Mouse (Mus musculus): ENCODE measurements around the gene Cyp2w1. TPM values are rescaled to one million over a fixed set of nuclear protein-coding genes. Genes with fewer than 3 reads are reported as not detected.

Cyp2w1 gene
- polyA plus RNA-seq, 1 experiment = 0.33 TPM

- Histone ChIP-seq H3K4me3 (replicated peaks; ENCODE audit: extremely low read depth, low read depth, low read length) (no peak overlapping the region), H3K4me1 (ENCODE audit: control insufficient read depth, insufficient read depth, low read length) (no peaks in the 10 kb centered on the region)
- TF ChIP-seq CTCF (IDR thresholded peaks at IDR 0.05; ENCODE audit: insufficient read depth, low read length) (peak; percentile 78), POLR2A (IDR thresholded peaks at IDR 0.05; ENCODE audit: borderline replicate concordance, extremely low read depth, low read depth, low read length) (no peak)
- DNase-seq = no peak
- WGBS = 75% methylated on average over 2 of the region's 2 CpGs
Measured at GRCm38 (mm10) chr5:139358653-139359052, 6.2 kb downstream of the Cyp2w1 start.

DNA sequence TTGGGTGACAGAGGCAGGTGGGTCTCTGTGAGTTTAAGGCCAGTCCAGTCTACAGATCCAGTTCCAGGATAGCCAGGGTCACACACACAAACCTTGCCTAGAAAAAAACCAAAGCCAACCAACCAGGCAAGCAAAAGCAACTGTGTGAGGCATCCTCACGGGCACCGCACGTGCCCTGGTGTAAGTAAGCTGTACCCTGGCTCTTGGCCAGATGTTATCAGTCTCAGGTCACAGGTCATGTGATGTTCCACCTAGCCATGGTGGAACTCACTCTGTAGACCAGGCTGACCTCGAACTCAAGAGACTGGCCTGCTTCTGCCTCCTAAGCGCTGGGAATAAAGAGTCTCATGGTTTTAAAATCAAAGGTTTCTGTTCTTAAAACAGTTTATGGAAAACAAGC, 6.8 kb downstream of the Cyp2w1 start:
- TF ChIP-seq POLR2A (IDR thresholded peaks at IDR 0.05; ENCODE audit: borderline replicate concordance, extremely low read depth, low read depth, low read length) (no peak), CTCF (IDR thresholded peaks at IDR 0.05; ENCODE audit: insufficient read depth, low read length) (no peak)
- 80% methylated on average over 5 of the region's 5 CpGs for WGBS
- H3K4me1 ChIP-seq (ENCODE audit: control insufficient read depth, insufficient read depth, low read length) = no peaks in the 10 kb centered on the region

DNA sequence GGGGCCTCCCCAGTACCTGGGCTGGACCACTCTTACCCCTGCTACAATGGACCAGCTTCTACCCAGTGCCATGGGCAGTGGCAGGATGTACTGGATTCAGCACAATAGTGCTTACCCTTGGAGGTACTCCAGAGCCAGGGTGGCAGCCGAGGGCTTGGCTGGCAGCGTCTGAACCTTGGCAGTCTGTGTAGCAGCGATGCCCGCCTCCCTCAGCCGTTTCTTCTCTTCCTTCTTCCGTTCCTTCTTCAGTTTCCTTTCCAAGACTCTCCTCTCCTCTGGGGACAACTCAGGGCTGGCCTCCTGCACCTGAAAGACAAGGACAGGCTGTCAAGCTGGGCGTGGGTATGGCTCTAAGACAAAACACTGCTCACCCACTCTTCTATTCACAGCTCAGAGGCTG, 11.4 kb downstream of the Cyp2w1 start:
- no peak for DNase-seq
- TF ChIP-seq CTCF (IDR thresholded peaks at IDR 0.05; ENCODE audit: insufficient read depth, low read length) (no peak), POLR2A (IDR thresholded peaks at IDR 0.05; ENCODE audit: borderline replicate concordance, extremely low read depth, low read depth, low read length) (no peak)
- Histone ChIP-seq H3K4me3 (replicated peaks; ENCODE audit: extremely low read depth, low read depth, low read length) (no peak overlapping the region), H3K4me1 (ENCODE audit: control insufficient read depth, insufficient read depth, low read length) (peaks cover 17% of the 10 kb centered on the region)
- 17% methylated on average over 7 of the region's 7 CpGs for WGBS

More for the DNA sequence above, 6.8 kb downstream of the Cyp2w1 start:
- no peak overlapping the region for H3K4me3 ChIP-seq (replicated peaks; ENCODE audit: extremely low read depth, low read depth, low read length)
- no peak for DNase-seq

DNA sequence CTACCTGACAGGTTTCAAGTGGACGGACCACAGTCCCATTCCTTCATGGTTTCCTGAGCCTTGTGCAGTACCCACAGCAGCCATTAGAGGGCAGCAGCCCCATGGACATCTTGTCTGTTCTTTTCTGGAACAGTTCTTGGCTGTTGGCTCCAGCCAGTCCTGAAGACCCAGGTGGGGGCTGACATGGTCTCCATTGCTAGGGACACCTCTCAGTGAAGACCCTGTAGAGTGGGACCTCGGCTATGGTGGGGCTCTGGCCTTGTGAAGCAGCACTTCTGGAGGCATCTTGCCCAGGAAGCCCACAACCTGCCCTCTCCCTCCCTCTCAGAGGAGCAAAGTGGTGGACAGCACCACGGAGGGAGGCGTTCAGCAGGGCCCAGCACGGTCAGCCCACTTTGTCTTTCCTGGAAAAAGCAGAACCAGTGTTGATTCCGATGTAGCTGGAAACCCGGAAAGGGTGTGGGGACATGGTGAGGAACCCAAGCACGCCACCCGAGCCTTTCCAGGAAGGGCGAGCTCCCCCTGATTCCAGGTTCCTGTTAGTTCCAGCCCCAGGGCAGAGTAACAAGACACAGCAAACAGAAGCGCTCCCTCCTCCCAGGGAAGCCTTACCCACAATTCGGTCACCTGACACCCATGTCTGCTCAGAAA, 12.0 kb downstream of the Cyp2w1 start:
- 5% methylated on average over 12 of the region's 12 CpGs for WGBS
- peak overlapping the region; percentile 6 for H3K4me3 ChIP-seq (replicated peaks; ENCODE audit: extremely low read depth, low read depth, low read length)
- H3K4me1 ChIP-seq (ENCODE audit: control insufficient read depth, insufficient read depth, low read length) = peaks cover 17% of the 10 kb centered on the region
- TF ChIP-seq CTCF (IDR thresholded peaks at IDR 0.05; ENCODE audit: insufficient read depth, low read length) (peak; percentile 99), POLR2A (IDR thresholded peaks at IDR 0.05; ENCODE audit: borderline replicate concordance, extremely low read depth, low read depth, low read length) (peak; percentile 53; the same call in 1 of the 2 replicates)
- peak; percentile 96 for DNase-seq

- Histone ChIP-seq H3K4me1 (ENCODE audit: control insufficient read depth, insufficient read depth, low read length) (peaks cover 17% of the 10 kb centered on the region), H3K4me3 (replicated peaks; ENCODE audit: extremely low read depth, low read depth, low read length) (no peak overlapping the region)
- DNase-seq = peak; percentile 77
- TF ChIP-seq POLR2A (IDR thresholded peaks at IDR 0.05; ENCODE audit: borderline replicate concordance, extremely low read depth, low read depth, low read length) (no peak), CTCF (IDR thresholded peaks at IDR 0.05; ENCODE audit: insufficient read depth, low read length) (no peak)
- WGBS = 6% methylated on average over 5 of the region's 5 CpGs
Measured at GRCm38 (mm10) chr5:139364911-139365571, 12.6 kb downstream of the Cyp2w1 start.

GRCm38 (mm10) chr5:139365827-139366226, 13.4 kb downstream of the Cyp2w1 start:
- no peak for TF ChIP-seq CTCF (IDR thresholded peaks at IDR 0.05; ENCODE audit: insufficient read depth, low read length)
- no peak for TF ChIP-seq POLR2A (IDR thresholded peaks at IDR 0.05; ENCODE audit: borderline replicate concordance, extremely low read depth, low read depth, low read length)
- no peak overlapping the region for H3K4me3 ChIP-seq (replicated peaks; ENCODE audit: extremely low read depth, low read depth, low read length)
- WGBS = 64% methylated on average over 1 of the region's 1 CpGs
- peaks cover 25% of the 10 kb centered on the region for H3K4me1 ChIP-seq (ENCODE audit: control insufficient read depth, insufficient read depth, low read length)
- DNase-seq = no peak

GRCm38 (mm10) chr5:139366484-139366883, 14.1 kb downstream of the Cyp2w1 start:
- no peak for TF ChIP-seq CTCF (IDR thresholded peaks at IDR 0.05; ENCODE audit: insufficient read depth, low read length)
- TF ChIP-seq POLR2A (IDR thresholded peaks at IDR 0.05; ENCODE audit: borderline replicate concordance, extremely low read depth, low read depth, low read length) = no peak
- no peak overlapping the region for H3K4me3 ChIP-seq (replicated peaks; ENCODE audit: extremely low read depth, low read depth, low read length)
- no peak for DNase-seq
- peaks cover 27% of the 10 kb centered on the region for H3K4me1 ChIP-seq (ENCODE audit: control insufficient read depth, insufficient read depth, low read length)
- WGBS = 57% methylated on average over 11 of the region's 11 CpGs

GRCm38 (mm10) chr5:139367884-139368458, 15.6 kb downstream of the Cyp2w1 start:
- 76% methylated on average over 4 of the region's 4 CpGs for WGBS
- DNase-seq = no peak
- Histone ChIP-seq H3K4me3 (replicated peaks; ENCODE audit: extremely low read depth, low read depth, low read length) (no peak overlapping the region), H3K4me1 (ENCODE audit: control insufficient read depth, insufficient read depth, low read length) (peaks cover 32% of the 10 kb centered on the region)
- TF ChIP-seq CTCF (IDR thresholded peaks at IDR 0.05; ENCODE audit: insufficient read depth, low read length) = no peak
- TF ChIP-seq POLR2A (IDR thresholded peaks at IDR 0.05; ENCODE audit: borderline replicate concordance, extremely low read depth, low read depth, low read length) = no peak

- no peak for DNase-seq
- Histone ChIP-seq H3K4me1 (ENCODE audit: control insufficient read depth, insufficient read depth, low read length) (peaks cover 36% of the 10 kb centered on the region), H3K4me3 (replicated peaks; ENCODE audit: extremely low read depth, low read depth, low read length) (no peak overlapping the region)
- 85% methylated on average over 11 of the region's 11 CpGs for WGBS
- TF ChIP-seq CTCF (IDR thresholded peaks at IDR 0.05; ENCODE audit: insufficient read depth, low read length) = no peak
Measured at GRCm38 (mm10) chr5:139368638-139369320, 16.4 kb downstream of the Cyp2w1 start.

Data from lung, adult 2 months (tissue).